In genomic region chr6:4167112-4167511, GRCm38 (mm10) we compare ENCODE assay signal across 25 mouse cellular contexts.
DNase-seq lines count a peak whose midpoint lies in the region; ATAC-seq and TF ChIP-seq lines count a peak whose summit lies in the region.
"Had no signal": no experiment of that assay in that cellular context is flagged by ENCODE, and none has a peak within 500 bp of the region (broad histone marks: within the 10 kb centered on the region; RNA-seq: fewer than 3 reads in every experiment).

No protein-coding gene starts in this region.

- no peak overlapping the region for H3K4me3 ChIP-seq in hindbrain, embryonic 12.5 days
- no peak overlapping the region for H3K4me3 ChIP-seq in hindbrain, embryonic 10.5 days
- no peak overlapping the region for H3K4me3 ChIP-seq in midbrain, embryonic 12.5 days
- H3K4me3 ChIP-seq in midbrain, postnatal 0 days (ENCODE audit: low read depth, low read length), result no peak overlapping the region
- H3K4me3 ChIP-seq: embryonic facial prominence, embryonic 15.5 days; heart, embryonic 13.5 days; hindbrain, embryonic 13.5 days; kidney, embryonic 15.5 days; limb, embryonic 12.5 days; liver, embryonic 12.5 days; lung, embryonic 15.5 days; megakaryocyte, embryonic 14.5 days; neural tube, embryonic 15.5 days had no signal

- peak; percentile 52; the same call in 1 of the 2 replicates for ATAC-seq in hindbrain, embryonic 12.5 days (ENCODE audit: low FRiP score)
- peak; percentile 69; the same call in 1 of the 2 replicates for ATAC-seq in midbrain, embryonic 12.5 days (ENCODE audit: low FRiP score, low read depth)
- ATAC-seq in midbrain, postnatal 0 days (ENCODE audit: low FRiP score), result no peak
- no peak for ATAC-seq in megakaryocyte-erythroid progenitor cell, adult 5-6 weeks (replicated peaks; ENCODE audit: low FRiP score, low TSS enrichment, poor library complexity, severe bottlenecking)
- ATAC-seq: liver, embryonic 12.5 days had no signal

- H3K36me3 ChIP-seq in hindbrain, embryonic 12.5 days, result no peaks in the 10 kb centered on the region
- no peaks in the 10 kb centered on the region for H3K36me3 ChIP-seq in hindbrain, embryonic 10.5 days
- no peaks in the 10 kb centered on the region for H3K36me3 ChIP-seq in midbrain, embryonic 12.5 days
- H3K36me3 ChIP-seq in midbrain, postnatal 0 days (ENCODE audit: insufficient read depth, low read length), result no peaks in the 10 kb centered on the region
- H3K36me3 ChIP-seq: embryonic facial prominence, embryonic 15.5 days; heart, embryonic 13.5 days; hindbrain, embryonic 13.5 days; kidney, embryonic 15.5 days; limb, embryonic 12.5 days; liver, embryonic 12.5 days; lung, embryonic 15.5 days; neural tube, embryonic 15.5 days had no signal

- H3K27me3 ChIP-seq in hindbrain, embryonic 12.5 days, result no peaks in the 10 kb centered on the region
- no peaks in the 10 kb centered on the region for H3K27me3 ChIP-seq in hindbrain, embryonic 10.5 days (ENCODE audit: insufficient read depth, poor library complexity, severe bottlenecking)
- no peaks in the 10 kb centered on the region for H3K27me3 ChIP-seq in midbrain, embryonic 12.5 days
- H3K27me3 ChIP-seq in midbrain, postnatal 0 days (ENCODE audit: insufficient read depth, low read length), result no peaks in the 10 kb centered on the region
- H3K27me3 ChIP-seq: embryonic facial prominence, embryonic 15.5 days; heart, embryonic 13.5 days; hindbrain, embryonic 13.5 days; kidney, embryonic 15.5 days; limb, embryonic 12.5 days; liver, embryonic 12.5 days; lung, embryonic 15.5 days; megakaryocyte, embryonic 14.5 days; neural tube, embryonic 15.5 days had no signal

- H3K4me1 ChIP-seq in hindbrain, embryonic 12.5 days, result no peaks in the 10 kb centered on the region
- H3K4me1 ChIP-seq in hindbrain, embryonic 10.5 days (replicated peaks), result no peaks in the 10 kb centered on the region
- H3K4me1 ChIP-seq in midbrain, embryonic 12.5 days, result no peaks in the 10 kb centered on the region
- no peaks in the 10 kb centered on the region for H3K4me1 ChIP-seq in midbrain, postnatal 0 days (ENCODE audit: insufficient read depth, low read length)
- H3K4me1 ChIP-seq: embryonic facial prominence, embryonic 15.5 days; heart, embryonic 13.5 days; hindbrain, embryonic 13.5 days; kidney, embryonic 15.5 days; limb, embryonic 12.5 days; liver, embryonic 12.5 days; lung, embryonic 15.5 days; neural tube, embryonic 15.5 days had no signal

- 57% methylated on average over 4 of the region's 4 CpGs for WGBS in hindbrain, embryonic 12.5 days
- WGBS in hindbrain, embryonic 10.5 days, result 55% methylated on average over 4 of the region's 4 CpGs
- WGBS in midbrain, embryonic 12.5 days, result 57% methylated on average over 4 of the region's 4 CpGs
- 21% methylated on average over 4 of the region's 4 CpGs for WGBS in midbrain, postnatal 0 days

- no peak for TF ChIP-seq CTCF in midbrain, postnatal 0 days (IDR thresholded peaks at IDR 0.05)
- no peak for TF ChIP-seq CTCF in brain, embryonic 14.5 days (IDR thresholded peaks at IDR 0.05; ENCODE audit: borderline replicate concordance, extremely low read depth, insufficient read depth, insufficient read length)

- H3K9ac ChIP-seq in hindbrain, embryonic 12.5 days, result no peak overlapping the region
- no peak overlapping the region for H3K9ac ChIP-seq in midbrain, embryonic 12.5 days (replicated peaks)
- no peak overlapping the region for H3K9ac ChIP-seq in midbrain, postnatal 0 days (replicated peaks; ENCODE audit: low read length, poor library complexity, severe bottlenecking)
- H3K9ac ChIP-seq: embryonic facial prominence, embryonic 15.5 days; heart, embryonic 13.5 days; hindbrain, embryonic 13.5 days; kidney, embryonic 15.5 days; limb, embryonic 12.5 days; liver, embryonic 12.5 days; lung, embryonic 15.5 days; neural tube, embryonic 15.5 days had no signal

- no peak for DNase-seq in hindbrain, embryonic 10.5 days (ENCODE audit: low spot score)
- no peak for DNase-seq in midbrain, postnatal 0 days (ENCODE audit: low spot score)
- DNase-seq in brain, embryonic 14.5 days (ENCODE audit: low read depth), result peak; percentile 70
- peak; percentile 7 for DNase-seq in lung, postnatal 36 days
- DNase-seq in kidney, postnatal 4 days, result no peak
- DNase-seq: adrenal gland, postnatal 10 days; B cell, adult 2 months; cerebellum, adult 9-11 months; gastrocnemius, postnatal 14 days; heart, adult 11 months; heart, postnatal 14 days; kidney, adult 11 months; kidney, postnatal 36 days had no signal

- H3K27ac ChIP-seq in hindbrain, embryonic 12.5 days, result no peak overlapping the region
- H3K27ac ChIP-seq in hindbrain, embryonic 10.5 days, result no peak overlapping the region
- no peak overlapping the region for H3K27ac ChIP-seq in midbrain, embryonic 12.5 days (replicated peaks)
- H3K27ac ChIP-seq in midbrain, postnatal 0 days (ENCODE audit: low read depth, low read length), result no peak overlapping the region
- H3K27ac ChIP-seq: embryonic facial prominence, embryonic 15.5 days; heart, embryonic 13.5 days; hindbrain, embryonic 13.5 days; kidney, embryonic 15.5 days; limb, embryonic 12.5 days; liver, embryonic 12.5 days; lung, embryonic 15.5 days; neural tube, embryonic 15.5 days had no signal

- H3K9me3 ChIP-seq in hindbrain, embryonic 12.5 days (replicated peaks), result no peaks in the 10 kb centered on the region; the same call in 1 of the 2 replicates
- H3K9me3 ChIP-seq in hindbrain, embryonic 10.5 days, result 0 out of 2 replicates have a peak, but pooled peaks cover 4% of the 10 kb centered on the region
- H3K9me3 ChIP-seq in midbrain, embryonic 12.5 days, result no peaks in the 10 kb centered on the region
- H3K9me3 ChIP-seq in midbrain, postnatal 0 days (ENCODE audit: low read length), result no peaks in the 10 kb centered on the region
- H3K9me3 ChIP-seq: embryonic facial prominence, embryonic 15.5 days; heart, embryonic 13.5 days; hindbrain, embryonic 13.5 days; kidney, embryonic 15.5 days; liver, embryonic 12.5 days; lung, embryonic 15.5 days; megakaryocyte, embryonic 14.5 days; neural tube, embryonic 15.5 days had no signal

- no peak for TF ChIP-seq POLR2A in brain, embryonic 14.5 days (IDR thresholded peaks at IDR 0.05; ENCODE audit: borderline replicate concordance, extremely low read depth, insufficient read depth, insufficient read length, poor library complexity, severe bottlenecking)

- no peak overlapping the region for H3K4me2 ChIP-seq in hindbrain, embryonic 12.5 days (replicated peaks)
- H3K4me2 ChIP-seq in midbrain, embryonic 12.5 days (replicated peaks), result no peak overlapping the region
- no peak overlapping the region for H3K4me2 ChIP-seq in midbrain, postnatal 0 days (ENCODE audit: low read depth, low read length, poor library complexity, severe bottlenecking)
- H3K4me2 ChIP-seq: embryonic facial prominence, embryonic 15.5 days; heart, embryonic 13.5 days; hindbrain, embryonic 13.5 days; kidney, embryonic 15.5 days; limb, embryonic 12.5 days; liver, embryonic 12.5 days; lung, embryonic 15.5 days; neural tube, embryonic 15.5 days had no signal

Comparison
In these comparisons a context has a peak if more than half of its experiments do, and no peak if none do; other contexts are left out.
1. ATAC-seq: peak in hindbrain, embryonic 12.5 days (single experiment) and midbrain, embryonic 12.5 days (single experiment); none in midbrain, postnatal 0 days (single experiment) and megakaryocyte-erythroid progenitor cell, adult 5-6 weeks (single experiment).
2. DNase-seq: peak in brain, embryonic 14.5 days (single experiment) and lung, postnatal 36 days (single experiment); none in hindbrain, embryonic 10.5 days (single experiment), midbrain, postnatal 0 days (single experiment) and kidney, postnatal 4 days (0 of 2).